Mouse (Mus musculus): ENCODE data around the gene Ano9. TPM values are rescaled to one million over a fixed set of nuclear protein-coding genes. Genes with fewer than 3 reads are reported as not detected.
A peak's percentile ranks its signal among the peaks of the same experiment; 100 is the strongest.

The Ano9 gene
- polyA plus RNA-seq, 1 experiment from 2014 or later, result 1.3 TPM

DNA sequence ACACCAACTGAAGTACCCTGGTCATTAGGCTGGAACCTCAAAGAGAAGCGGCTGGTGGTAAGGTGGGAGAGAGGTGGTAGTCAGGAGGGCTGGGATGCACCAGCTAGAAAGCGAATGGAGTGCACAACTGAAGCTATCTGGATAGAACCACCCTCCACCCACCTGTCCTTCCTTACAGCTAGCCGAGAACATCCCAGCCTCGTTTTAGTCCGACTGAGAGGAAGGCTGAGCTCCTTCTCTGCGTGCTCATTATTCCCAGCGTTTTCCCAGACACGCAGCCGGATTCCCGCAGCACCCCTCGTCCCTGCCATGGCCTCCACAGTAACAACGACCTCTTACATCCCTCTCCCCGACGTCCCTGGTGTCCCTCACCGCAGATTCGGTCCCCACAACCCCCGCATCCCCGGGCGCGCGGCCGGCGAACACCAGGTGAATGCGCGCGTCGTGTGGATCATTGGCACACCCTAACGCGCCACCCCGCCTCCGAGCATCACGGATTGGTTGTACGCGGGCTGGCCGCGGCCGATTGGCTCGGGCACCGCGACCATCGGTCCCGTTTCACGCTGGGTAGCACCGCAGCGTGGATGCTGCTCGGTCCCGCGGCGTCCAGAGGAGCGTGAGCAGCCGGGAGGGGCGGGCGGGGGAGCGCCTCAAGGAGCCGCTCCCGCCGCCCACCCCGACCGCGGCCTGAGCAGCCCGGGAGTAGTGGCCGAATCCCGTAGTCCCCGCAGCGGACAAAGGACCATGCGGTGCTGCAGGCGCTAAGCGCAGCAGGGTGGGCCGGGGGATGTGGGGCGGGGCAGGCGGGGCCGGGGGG is 57.0 kb downstream of the Ano9 start, which contains the start of gene B4galnt4:
Gene B4galnt4, plus strand, starts transcription at position 679 of the 817 bp plus-strand sequence.
- DNase-seq (ENCODE audit: low spot score) (peak; percentile 93), ATAC-seq (replicated peaks; ENCODE audit: insufficient number of reproducible peaks, low FRiP score, low TSS enrichment, low read depth) (peak; percentile 95)
- Histone ChIP-seq H3K4me2 (ENCODE audit: low read depth, low read length) (peak within 1 kb of the TSS; percentile 80), H3K4me1 (ENCODE audit: control insufficient read depth, insufficient read depth, low read length) (no peaks in the 10 kb centered on the region; the same call in 1 of the 2 replicates), H3K36me3 (replicated peaks; ENCODE audit: control insufficient read depth, insufficient read depth, low read depth, low read length) (peaks cover 3% of the 10 kb centered on the region), H3K9ac (replicated peaks; ENCODE audit: low read length) (peak within 1 kb of the TSS; percentile 95), H3K9me3 (replicated peaks; ENCODE audit: control insufficient read depth, low read length) (no peaks in the 10 kb centered on the region), H3K4me3 (ENCODE audit: low read depth, low read length) (peak within 1 kb of the TSS; percentile 82), H3K27me3 (ENCODE audit: control insufficient read depth, insufficient read depth, low read length) (no peaks in the 10 kb centered on the region), H3K27ac (replicated peaks; ENCODE audit: low read depth, low read length) (peak within 1 kb of the TSS; percentile 62)
- WGBS, result under 1% methylated on average over 64 of the region's 72 CpGs

DNA sequence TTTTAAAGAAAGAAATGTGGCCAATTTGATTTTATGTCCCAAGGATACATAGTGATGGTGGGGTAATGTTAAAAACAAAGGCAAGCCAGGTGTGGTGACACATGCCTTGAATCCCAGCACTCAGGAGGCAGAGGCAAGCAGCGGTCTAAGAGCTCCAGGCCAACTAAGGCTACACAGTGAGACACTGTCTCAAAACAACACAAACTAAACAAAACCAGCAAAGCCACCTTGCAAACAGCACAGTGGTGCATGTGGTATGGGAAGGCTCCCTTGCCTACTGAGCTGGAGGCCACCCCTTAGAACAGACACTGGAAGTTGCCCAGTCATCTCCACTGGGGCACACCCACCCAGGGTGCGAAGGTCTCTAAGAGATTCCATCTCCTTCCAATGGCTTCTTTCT is 57.7 kb downstream of the Ano9 start:
- ATAC-seq (replicated peaks; ENCODE audit: insufficient number of reproducible peaks, low FRiP score, low TSS enrichment, low read depth) (no peak; the same call in 1 of the 2 replicates), DNase-seq (ENCODE audit: low spot score) (no peak)
- no peak overlapping the region for H3K27ac ChIP-seq (replicated peaks; ENCODE audit: low read depth, low read length)
- peak overlapping the region; percentile 95 for H3K9ac ChIP-seq (replicated peaks; ENCODE audit: low read length)
- peak overlapping the region; percentile 80 for H3K4me2 ChIP-seq (ENCODE audit: low read depth, low read length)
- no peaks in the 10 kb centered on the region for H3K27me3 ChIP-seq (ENCODE audit: control insufficient read depth, insufficient read depth, low read length)
- H3K36me3 ChIP-seq (replicated peaks; ENCODE audit: control insufficient read depth, insufficient read depth, low read depth, low read length), result peaks cover 3% of the 10 kb centered on the region
- peak overlapping the region; percentile 82 for H3K4me3 ChIP-seq (ENCODE audit: low read depth, low read length)
- no peaks in the 10 kb centered on the region for H3K9me3 ChIP-seq (replicated peaks; ENCODE audit: control insufficient read depth, low read length)
- no peaks in the 10 kb centered on the region; the same call in 1 of the 2 replicates for H3K4me1 ChIP-seq (ENCODE audit: control insufficient read depth, insufficient read depth, low read length)
- 81% methylated on average over 2 of the region's 2 CpGs for WGBS

DNA sequence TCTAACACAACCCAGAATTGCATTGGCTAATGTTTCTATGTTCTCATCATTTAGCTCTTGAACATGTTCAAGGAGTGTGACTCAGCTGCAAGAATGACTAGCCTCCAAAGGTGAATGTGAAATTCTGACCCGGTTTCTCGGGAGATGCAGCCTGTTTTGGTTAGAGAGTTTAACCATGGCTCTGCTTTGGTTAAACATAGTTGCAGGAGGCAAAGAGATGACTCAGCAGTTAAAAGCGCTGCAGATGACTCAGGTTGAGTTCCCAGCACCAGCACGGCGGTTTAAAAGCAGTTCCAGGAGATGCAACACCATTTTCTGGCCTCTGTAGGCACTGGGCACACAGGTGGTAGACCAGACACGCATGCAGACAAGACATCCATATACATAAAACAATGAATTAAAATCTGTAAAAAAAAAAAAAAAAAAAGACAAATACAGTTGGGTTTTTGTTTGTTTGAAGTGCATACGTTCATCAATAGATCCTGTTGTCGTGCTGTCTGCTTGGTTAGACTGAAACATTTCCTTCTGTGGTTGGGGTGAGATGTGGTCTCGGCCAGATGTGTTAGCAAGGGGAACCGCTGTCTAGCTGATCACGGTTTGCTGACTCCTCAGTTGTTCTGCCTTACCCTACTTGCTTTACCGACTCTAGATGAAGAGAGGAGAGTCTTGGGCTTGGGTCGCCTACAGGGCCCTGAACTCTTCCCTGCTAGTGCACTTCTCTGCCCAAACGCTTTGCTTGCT is 58.8 kb downstream of the Ano9 start:
- Histone ChIP-seq H3K4me3 (ENCODE audit: low read depth, low read length) (no peak overlapping the region), H3K27ac (replicated peaks; ENCODE audit: low read depth, low read length) (no peak overlapping the region), H3K9me3 (replicated peaks; ENCODE audit: control insufficient read depth, low read length) (no peaks in the 10 kb centered on the region), H3K9ac (replicated peaks; ENCODE audit: low read length) (no peak overlapping the region), H3K4me2 (ENCODE audit: low read depth, low read length) (no peak overlapping the region), H3K36me3 (replicated peaks; ENCODE audit: control insufficient read depth, insufficient read depth, low read depth, low read length) (no peaks in the 10 kb centered on the region; the same call in 1 of the 2 replicates), H3K27me3 (ENCODE audit: control insufficient read depth, insufficient read depth, low read length) (no peaks in the 10 kb centered on the region), H3K4me1 (ENCODE audit: control insufficient read depth, insufficient read depth, low read length) (no peaks in the 10 kb centered on the region; the same call in 1 of the 2 replicates)
- WGBS, result 92% methylated on average over 14 of the region's 14 CpGs
- ATAC-seq (replicated peaks; ENCODE audit: insufficient number of reproducible peaks, low FRiP score, low TSS enrichment, low read depth), result no peak
- no peak for DNase-seq (ENCODE audit: low spot score)

DNA sequence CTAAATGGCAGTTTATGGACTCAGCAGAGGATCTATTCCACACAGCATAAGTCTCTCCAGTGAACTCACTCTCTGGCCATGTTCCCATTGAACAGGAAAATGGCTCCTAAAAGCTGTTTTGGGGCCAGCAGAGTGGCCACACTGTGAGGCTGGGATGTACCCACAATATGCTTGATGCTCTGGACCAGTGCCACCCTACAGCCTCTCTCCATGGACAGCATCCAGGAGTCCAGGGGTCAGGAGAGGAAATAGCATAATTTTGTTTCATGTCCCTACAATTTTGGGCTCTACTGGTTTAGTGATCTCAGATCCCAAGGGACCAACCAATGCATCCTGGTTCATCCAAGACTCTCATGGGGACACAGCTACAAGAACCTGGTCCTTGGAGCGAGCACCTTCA is 60.1 kb downstream of the Ano9 start:
- Histone ChIP-seq H3K9ac (replicated peaks; ENCODE audit: low read length) (no peak overlapping the region), H3K36me3 (replicated peaks; ENCODE audit: control insufficient read depth, insufficient read depth, low read depth, low read length) (no peaks in the 10 kb centered on the region), H3K27ac (replicated peaks; ENCODE audit: low read depth, low read length) (no peak overlapping the region), H3K4me2 (ENCODE audit: low read depth, low read length) (no peak overlapping the region), H3K27me3 (ENCODE audit: control insufficient read depth, insufficient read depth, low read length) (no peaks in the 10 kb centered on the region), H3K4me1 (ENCODE audit: control insufficient read depth, insufficient read depth, low read length) (no peaks in the 10 kb centered on the region; the same call in 1 of the 2 replicates), H3K9me3 (replicated peaks; ENCODE audit: control insufficient read depth, low read length) (no peaks in the 10 kb centered on the region), H3K4me3 (ENCODE audit: low read depth, low read length) (no peak overlapping the region)
- WGBS, result 100% methylated on average over 1 of the region's 1 CpGs
- ATAC-seq (replicated peaks; ENCODE audit: insufficient number of reproducible peaks, low FRiP score, low TSS enrichment, low read depth) (no peak), DNase-seq (ENCODE audit: low spot score) (no peak)

DNA sequence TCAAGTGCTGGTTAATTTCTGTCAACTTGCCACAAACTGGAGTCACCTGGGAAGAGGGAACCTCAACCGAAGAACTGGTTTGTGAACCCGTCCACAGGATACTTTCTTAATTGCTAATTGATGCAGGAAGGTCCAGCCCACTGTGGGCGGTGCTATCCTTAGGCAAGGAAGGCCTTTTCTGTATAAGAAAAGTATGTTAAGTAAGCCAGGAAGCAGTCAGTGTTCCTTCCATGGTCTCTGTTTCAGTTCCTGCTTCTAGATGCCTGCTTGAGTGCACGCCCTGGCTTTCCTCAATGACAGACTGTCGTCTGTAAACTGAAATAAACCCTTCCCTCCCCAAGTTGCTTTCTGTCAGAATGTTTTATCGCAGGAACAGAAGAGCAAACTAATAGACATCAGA is 60.6 kb downstream of the Ano9 start:
- 93% methylated on average over 6 of the region's 6 CpGs for WGBS
- no peaks in the 10 kb centered on the region for H3K36me3 ChIP-seq (replicated peaks; ENCODE audit: control insufficient read depth, insufficient read depth, low read depth, low read length)
- no peak for ATAC-seq (replicated peaks; ENCODE audit: insufficient number of reproducible peaks, low FRiP score, low TSS enrichment, low read depth)
- H3K27me3 ChIP-seq (ENCODE audit: control insufficient read depth, insufficient read depth, low read length), result no peaks in the 10 kb centered on the region
- no peak overlapping the region for H3K4me3 ChIP-seq (ENCODE audit: low read depth, low read length)
- H3K4me2 ChIP-seq (ENCODE audit: low read depth, low read length), result no peak overlapping the region
- H3K9ac ChIP-seq (replicated peaks; ENCODE audit: low read length), result no peak overlapping the region
- no peaks in the 10 kb centered on the region; the same call in 1 of the 2 replicates for H3K4me1 ChIP-seq (ENCODE audit: control insufficient read depth, insufficient read depth, low read length)
- no peaks in the 10 kb centered on the region for H3K9me3 ChIP-seq (replicated peaks; ENCODE audit: control insufficient read depth, low read length)
- DNase-seq (ENCODE audit: low spot score), result no peak
- H3K27ac ChIP-seq (replicated peaks; ENCODE audit: low read depth, low read length), result no peak overlapping the region

DNA sequence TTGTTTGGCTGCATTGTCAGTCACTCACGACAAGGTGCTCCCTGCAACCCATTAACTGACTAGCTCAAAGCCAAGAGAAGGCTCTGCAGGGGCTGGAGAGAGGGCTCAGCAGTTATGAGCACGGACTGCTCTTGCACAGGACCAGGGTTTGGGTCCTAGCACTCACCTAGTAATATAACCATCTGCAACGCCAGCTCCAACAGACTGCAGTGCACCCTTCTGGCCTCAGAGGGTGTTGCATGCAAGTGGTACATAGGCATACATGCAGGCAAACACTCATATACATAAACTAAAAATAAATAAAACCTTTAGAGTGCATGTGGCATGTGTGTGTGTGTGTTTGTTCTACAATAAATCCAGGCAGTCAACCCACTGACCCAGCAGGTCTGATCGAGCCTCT is 61.8 kb downstream of the Ano9 start:
- H3K27me3 ChIP-seq (ENCODE audit: control insufficient read depth, insufficient read depth, low read length), result no peaks in the 10 kb centered on the region
- H3K4me1 ChIP-seq (ENCODE audit: control insufficient read depth, insufficient read depth, low read length), result no peaks in the 10 kb centered on the region; the same call in 1 of the 2 replicates
- no peak overlapping the region for H3K4me3 ChIP-seq (ENCODE audit: low read depth, low read length)
- no peak for DNase-seq (ENCODE audit: low spot score)
- no peak overlapping the region for H3K9ac ChIP-seq (replicated peaks; ENCODE audit: low read length)
- H3K4me2 ChIP-seq (ENCODE audit: low read depth, low read length), result no peak overlapping the region
- H3K27ac ChIP-seq (replicated peaks; ENCODE audit: low read depth, low read length), result no peak overlapping the region
- 76% methylated on average over 4 of the region's 4 CpGs for WGBS
- no peaks in the 10 kb centered on the region for H3K36me3 ChIP-seq (replicated peaks; ENCODE audit: control insufficient read depth, insufficient read depth, low read depth, low read length)
- no peaks in the 10 kb centered on the region for H3K9me3 ChIP-seq (replicated peaks; ENCODE audit: control insufficient read depth, low read length)
- ATAC-seq (replicated peaks; ENCODE audit: insufficient number of reproducible peaks, low FRiP score, low TSS enrichment, low read depth), result no peak

DNA sequence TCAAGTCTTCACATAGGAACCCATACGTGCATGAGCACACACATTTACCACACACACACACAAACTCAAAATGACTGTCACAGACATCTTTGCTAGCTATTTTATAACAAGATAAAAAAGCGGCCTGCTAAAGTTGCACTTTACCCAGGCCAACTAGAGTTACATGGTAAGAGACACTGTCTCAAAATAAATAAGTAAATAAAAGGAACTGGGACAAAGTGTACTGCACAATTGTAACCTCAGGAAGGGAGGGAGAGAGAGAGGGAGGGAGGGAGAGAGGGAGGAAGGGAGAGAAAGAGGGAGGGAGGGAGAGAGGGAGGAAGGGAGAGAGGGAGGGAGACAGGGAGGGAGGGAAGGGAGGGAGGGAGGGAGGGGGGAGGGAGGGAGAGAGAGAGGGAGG is 65.2 kb downstream of the Ano9 start:
- DNase-seq (ENCODE audit: low spot score), result no peak
- Histone ChIP-seq H3K4me2 (ENCODE audit: low read depth, low read length) (no peak overlapping the region), H3K4me3 (ENCODE audit: low read depth, low read length) (no peak overlapping the region), H3K36me3 (replicated peaks; ENCODE audit: control insufficient read depth, insufficient read depth, low read depth, low read length) (no peaks in the 10 kb centered on the region), H3K27ac (replicated peaks; ENCODE audit: low read depth, low read length) (no peak overlapping the region), H3K9me3 (replicated peaks; ENCODE audit: control insufficient read depth, low read length) (no peaks in the 10 kb centered on the region), H3K4me1 (ENCODE audit: control insufficient read depth, insufficient read depth, low read length) (no peaks in the 10 kb centered on the region; the same call in none of the 2 replicates), H3K9ac (replicated peaks; ENCODE audit: low read length) (no peak overlapping the region), H3K27me3 (ENCODE audit: control insufficient read depth, insufficient read depth, low read length) (no peaks in the 10 kb centered on the region)
- WGBS, result 78% methylated on average over 2 of the region's 2 CpGs
- no peak for ATAC-seq (replicated peaks; ENCODE audit: insufficient number of reproducible peaks, low FRiP score, low TSS enrichment, low read depth)

DNA sequence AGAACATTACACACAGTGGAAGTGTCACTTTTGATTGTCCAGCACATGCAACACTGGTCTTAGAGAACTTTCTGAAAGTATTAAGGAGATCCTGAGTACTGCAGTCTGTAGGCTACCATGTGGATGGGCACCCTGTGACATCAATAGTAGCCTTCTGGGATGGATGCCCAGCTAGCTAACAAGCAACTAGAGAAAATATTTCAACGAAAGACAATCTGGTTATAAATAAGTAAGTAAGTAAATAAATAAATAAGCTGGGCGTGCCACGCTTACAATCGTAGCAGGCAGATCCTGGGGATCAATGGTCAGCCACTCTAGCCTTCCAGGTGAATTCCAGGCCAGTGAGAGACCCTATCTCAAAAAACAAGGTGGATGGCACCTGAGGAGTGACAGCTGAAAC is 65.6 kb downstream of the Ano9 start:
- WGBS, result 83% methylated on average over 4 of the region's 4 CpGs
- Histone ChIP-seq H3K4me1 (ENCODE audit: control insufficient read depth, insufficient read depth, low read length) (no peaks in the 10 kb centered on the region; the same call in none of the 2 replicates), H3K27ac (replicated peaks; ENCODE audit: low read depth, low read length) (no peak overlapping the region), H3K4me2 (ENCODE audit: low read depth, low read length) (no peak overlapping the region), H3K9ac (replicated peaks; ENCODE audit: low read length) (no peak overlapping the region), H3K27me3 (ENCODE audit: control insufficient read depth, insufficient read depth, low read length) (no peaks in the 10 kb centered on the region), H3K4me3 (ENCODE audit: low read depth, low read length) (no peak overlapping the region), H3K36me3 (replicated peaks; ENCODE audit: control insufficient read depth, insufficient read depth, low read depth, low read length) (no peaks in the 10 kb centered on the region), H3K9me3 (replicated peaks; ENCODE audit: control insufficient read depth, low read length) (no peaks in the 10 kb centered on the region)
- ATAC-seq (replicated peaks; ENCODE audit: insufficient number of reproducible peaks, low FRiP score, low TSS enrichment, low read depth) (no peak), DNase-seq (ENCODE audit: low spot score) (no peak)
